Mouse (Mus musculus): ENCODE data around the gene Olfr1392. TPM values are rescaled to one million over a fixed set of nuclear protein-coding genes. Genes with fewer than 3 reads are reported as not detected.

Olfr1392 gene
- total and polyA plus RNA-seq, 3 experiments = not detected

DNA sequence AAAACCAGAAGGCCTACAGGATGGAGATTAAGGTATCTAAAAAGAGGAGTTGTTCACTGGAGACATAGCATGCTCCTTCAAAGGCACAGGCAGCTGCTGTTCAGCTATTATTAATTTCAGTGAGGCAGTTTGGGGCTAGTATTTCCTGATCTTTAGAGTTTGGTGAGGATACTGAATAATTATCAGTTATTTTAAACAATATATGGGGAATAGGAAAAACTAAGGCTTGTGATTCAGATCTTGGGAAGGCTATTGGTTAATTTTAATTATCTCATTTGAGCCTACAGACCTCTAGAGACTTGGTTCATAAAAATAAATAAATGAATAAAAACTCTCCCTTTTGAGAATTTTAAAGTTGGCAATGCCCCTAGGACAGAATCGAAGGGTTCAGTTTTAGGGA, 49.8 kb downstream of the Olfr1392 start, which contains the start of gene Olfr1390:
Gene Olfr1390 (plus strand): TSS at position 301 of the 400 bp plus-strand sequence.
- Histone ChIP-seq H3K9ac (ENCODE audit: insufficient read depth, low read depth) (no peak within 1 kb of the TSS), H3K4me1 (ENCODE audit: control insufficient read depth in 1 of 2, insufficient read depth in 2 of 2) (no peaks in the 10 kb centered on the region), H3K27me3 (replicated peaks) (no peaks in the 10 kb centered on the region), H3K36me3 (replicated peaks in 1 of 2; ENCODE audit: control insufficient read depth in 1 of 2, insufficient read depth in 1 of 2, low read length in 1 of 2) (no peaks in the 10 kb centered on the region), H3K27ac (ENCODE audit: insufficient read depth, low read depth) (no peak within 1 kb of the TSS), H3K4me3 (replicated peaks in 1 of 3; ENCODE audit: low read depth in 2 of 3, low read length in 2 of 3, poor library complexity in 1 of 3) (no peak within 1 kb of the TSS), H3K79me2 (replicated peaks; ENCODE audit: control insufficient read depth, extremely low read depth, insufficient read depth, poor library complexity, severe bottlenecking) (no peaks in the 10 kb centered on the region), H3K4me2 (ENCODE audit: insufficient read depth, low read depth, poor library complexity, severe bottlenecking) (no peak within 1 kb of the TSS), H3K9me3 (replicated peaks; ENCODE audit: low read length) (no peaks in the 10 kb centered on the region)
- no peak for DNase-seq (ENCODE audit: extremely low read depth)
- dilution Hi-C loops (cut with MboI; ENCODE audit: extremely low pct_ligation_motif_present, extremely low pct_unique_long_range_greater_than_20kb, low sequenced_read_pairs) (no loop called here), in situ Hi-C loops (cut with MboI; ENCODE audit: low pct_ligation_motif_present, low pct_unique_long_range_greater_than_20kb, low sequenced_read_pairs) (no loop called here)
- TF ChIP-seq RCOR1 (conservative IDR thresholded peaks at IDR 0.05; ENCODE audit: low read depth, low read length) (no peak), SMC3 (IDR thresholded peaks at IDR 0.05; ENCODE audit: low read depth, low read length) (no peak), UBTF (IDR thresholded peaks at IDR 0.05; ENCODE audit: low read depth, low read length) (no peak), ETS1 (conservative IDR thresholded peaks at IDR 0.05; ENCODE audit: low read depth, low read length) (no peak), EP300 (IDR thresholded peaks at IDR 0.05; ENCODE audit: low read length) (no peak), IRF4 (IDR thresholded peaks at IDR 0.05; ENCODE audit: low read depth, low read length) (no peak), TCF12 (IDR thresholded peaks at IDR 0.05; ENCODE audit: low read depth, low read length) (no peak), POLR2AphosphoS2 (IDR thresholded peaks at IDR 0.05; ENCODE audit: low read depth, low read length) (no peak), MYC (IDR thresholded peaks at IDR 0.05; ENCODE audit: low read depth, low read length) (no peak), ZNF384 (IDR thresholded peaks at IDR 0.05; ENCODE audit: low read depth, low read length) (no peak), ZC3H11A (IDR thresholded peaks at IDR 0.05; ENCODE audit: low read depth, low read length) (no peak), RAD21 (IDR thresholded peaks at IDR 0.05; ENCODE audit: low read depth, low read length) (no peak), JUN (IDR thresholded peaks at IDR 0.05; ENCODE audit: insufficient read depth, low read depth, low read length) (no peak), POLR2A (IDR thresholded peaks at IDR 0.05; ENCODE audit: low read depth, low read length) (no peak), SIN3A (IDR thresholded peaks at IDR 0.05; ENCODE audit: low read length) (no peak), NRF1 (IDR thresholded peaks at IDR 0.05; ENCODE audit: low read depth, low read length) (no peak), GABPA (IDR thresholded peaks at IDR 0.05; ENCODE audit: insufficient replicate concordance, low read depth, low read length) (no peak), MXI1 (IDR thresholded peaks at IDR 0.05; ENCODE audit: low read depth, low read length) (no peak)

DNA sequence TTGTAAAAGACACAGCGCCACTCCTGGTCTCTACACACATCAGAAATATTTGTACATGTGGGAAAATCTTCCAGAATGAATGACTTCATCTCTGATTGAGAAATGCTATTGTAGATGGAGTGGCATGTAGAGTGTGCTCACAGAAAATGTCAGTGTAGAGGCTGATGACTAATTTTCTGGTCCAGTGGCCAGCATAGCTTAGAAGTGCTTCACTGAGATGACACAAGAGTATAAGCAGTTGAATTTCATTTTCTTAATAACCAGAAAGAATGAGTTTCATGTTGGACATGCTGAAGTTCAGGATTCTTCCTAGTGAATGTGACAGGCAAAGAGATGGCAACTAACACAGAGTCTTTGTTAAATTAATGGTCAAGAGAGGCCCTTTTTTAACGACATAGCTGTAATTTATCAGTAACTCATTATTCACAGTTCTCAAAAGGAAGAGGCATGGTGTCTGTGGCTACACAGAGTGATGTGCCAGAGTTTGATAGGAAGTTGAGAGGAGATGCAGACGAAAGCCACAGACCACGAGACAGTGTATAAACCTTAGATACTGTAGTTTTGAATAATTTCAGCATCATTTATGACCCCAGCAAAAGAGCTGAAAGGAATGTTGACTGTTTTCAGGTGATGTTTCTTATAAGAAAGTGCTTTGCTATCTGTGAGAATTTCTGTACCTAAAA, 52.2 kb downstream of the Olfr1392 start:
- H3K4me1 ChIP-seq (ENCODE audit: control insufficient read depth in 1 of 2, insufficient read depth in 2 of 2) = no peaks in the 10 kb centered on the region
- no peaks in the 10 kb centered on the region for H3K9me3 ChIP-seq (replicated peaks; ENCODE audit: low read length)
- no peaks in the 10 kb centered on the region for H3K36me3 ChIP-seq (replicated peaks in 1 of 2; ENCODE audit: control insufficient read depth in 1 of 2, insufficient read depth in 1 of 2, low read length in 1 of 2)
- TF ChIP-seq EP300 (IDR thresholded peaks at IDR 0.05; ENCODE audit: low read length) = no peak
- no peak for TF ChIP-seq MEF2A (IDR thresholded peaks at IDR 0.05; ENCODE audit: borderline replicate concordance, low read depth, low read length)
- TF ChIP-seq NRF1 (IDR thresholded peaks at IDR 0.05; ENCODE audit: low read depth, low read length) = no peak
- no peak for TF ChIP-seq ZMIZ1 (IDR thresholded peaks at IDR 0.05; ENCODE audit: low read depth, low read length)
- no peak for TF ChIP-seq POLR2AphosphoS2 (IDR thresholded peaks at IDR 0.05; ENCODE audit: low read depth, low read length)
- TF ChIP-seq JUND (conservative IDR thresholded peaks at IDR 0.05; ENCODE audit: low read depth, low read length) = no peak
- no peak for TF ChIP-seq ZKSCAN1 (IDR thresholded peaks at IDR 0.05; ENCODE audit: borderline replicate concordance, low read depth, low read length)
- no peak for TF ChIP-seq MXI1 (IDR thresholded peaks at IDR 0.05; ENCODE audit: low read depth, low read length)
- TF ChIP-seq MAZ (IDR thresholded peaks at IDR 0.05; ENCODE audit: low read depth, low read length) = no peak
- no peaks in the 10 kb centered on the region for H3K79me2 ChIP-seq (replicated peaks; ENCODE audit: control insufficient read depth, extremely low read depth, insufficient read depth, poor library complexity, severe bottlenecking)
- no peak overlapping the region for H3K27ac ChIP-seq (ENCODE audit: insufficient read depth, low read depth)
- no peak overlapping the region for H3K4me3 ChIP-seq (replicated peaks in 1 of 3; ENCODE audit: low read depth in 2 of 3, low read length in 2 of 3, poor library complexity in 1 of 3)
- no peak overlapping the region for H3K9ac ChIP-seq (ENCODE audit: insufficient read depth, low read depth)
- H3K4me2 ChIP-seq (ENCODE audit: insufficient read depth, low read depth, poor library complexity, severe bottlenecking) = no peak overlapping the region
- dilution Hi-C loops (cut with MboI; ENCODE audit: extremely low pct_ligation_motif_present, extremely low pct_unique_long_range_greater_than_20kb, low sequenced_read_pairs) (no loop called here), in situ Hi-C loops (cut with MboI; ENCODE audit: low pct_ligation_motif_present, low pct_unique_long_range_greater_than_20kb, low sequenced_read_pairs) (no loop called here)
- no peak for DNase-seq (ENCODE audit: extremely low read depth)
- no peaks in the 10 kb centered on the region for H3K27me3 ChIP-seq (replicated peaks)
